Mouse (Mus musculus) heart, adult 9 months (tissue): ENCODE data around the gene Mcub.
A peak's percentile ranks its signal among the peaks of the same experiment; 100 is the strongest.

Experiments
- DNase-seq, 2 experiments: peaks; one replicate each; pipeline ENCODE4 v3.0.0; 2022; ENCODE audit warnings: low spot score in 2 of 2

Mcub gene

DNA sequence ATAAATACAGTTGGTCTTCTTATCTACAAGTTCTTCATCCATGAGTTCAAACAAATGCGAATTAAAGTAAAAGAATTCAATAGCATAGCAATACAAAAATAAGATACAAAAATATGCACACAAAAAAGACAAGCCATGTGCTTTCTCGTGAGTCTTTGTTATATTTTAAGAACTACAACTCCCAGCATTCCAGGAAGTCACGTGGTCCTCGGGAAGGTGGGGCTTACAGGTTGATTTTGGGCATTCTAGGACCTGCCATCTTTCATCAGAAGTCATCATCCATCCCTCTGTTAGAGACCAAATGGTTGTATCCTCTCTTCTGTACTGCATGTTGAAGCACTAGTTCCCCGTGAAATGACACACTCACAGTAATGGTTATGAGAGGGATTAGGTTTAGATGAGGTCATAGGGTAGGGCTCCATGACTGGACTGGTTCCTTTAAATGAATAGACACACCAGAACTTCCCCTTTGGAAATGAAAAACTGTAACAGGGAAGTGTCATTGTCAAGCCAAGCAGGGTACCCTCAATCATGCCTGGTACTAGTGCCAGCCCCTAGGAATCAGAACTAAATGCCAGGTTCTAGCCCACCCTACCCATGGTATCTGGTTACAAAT, 20.7 kb downstream of the Mcub start:
- peak in 1 of 2 experiments; percentile 10 for DNase-seq

DNA sequence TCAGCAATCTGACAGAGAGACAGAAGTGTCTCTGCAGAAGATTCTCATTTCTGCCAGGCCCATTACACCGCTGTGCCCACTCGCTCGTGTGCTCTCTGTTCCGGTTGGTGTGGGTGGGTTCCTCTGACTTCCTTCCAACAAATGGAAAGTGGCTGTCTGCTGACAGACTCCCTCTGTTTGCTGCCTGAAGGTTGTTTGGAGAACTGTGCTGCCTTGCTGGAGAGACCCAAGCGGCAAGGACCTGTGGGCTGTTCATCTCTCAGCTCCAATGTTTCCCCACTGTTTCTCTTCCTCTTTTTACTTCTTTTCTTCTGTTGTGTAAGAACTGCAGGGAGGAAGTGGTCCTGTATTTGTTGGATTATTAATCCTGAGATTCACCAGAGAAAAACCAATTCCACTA, 21.6 kb downstream of the Mcub start:
- peak; percentile 19 to 49 for DNase-seq

DNA sequence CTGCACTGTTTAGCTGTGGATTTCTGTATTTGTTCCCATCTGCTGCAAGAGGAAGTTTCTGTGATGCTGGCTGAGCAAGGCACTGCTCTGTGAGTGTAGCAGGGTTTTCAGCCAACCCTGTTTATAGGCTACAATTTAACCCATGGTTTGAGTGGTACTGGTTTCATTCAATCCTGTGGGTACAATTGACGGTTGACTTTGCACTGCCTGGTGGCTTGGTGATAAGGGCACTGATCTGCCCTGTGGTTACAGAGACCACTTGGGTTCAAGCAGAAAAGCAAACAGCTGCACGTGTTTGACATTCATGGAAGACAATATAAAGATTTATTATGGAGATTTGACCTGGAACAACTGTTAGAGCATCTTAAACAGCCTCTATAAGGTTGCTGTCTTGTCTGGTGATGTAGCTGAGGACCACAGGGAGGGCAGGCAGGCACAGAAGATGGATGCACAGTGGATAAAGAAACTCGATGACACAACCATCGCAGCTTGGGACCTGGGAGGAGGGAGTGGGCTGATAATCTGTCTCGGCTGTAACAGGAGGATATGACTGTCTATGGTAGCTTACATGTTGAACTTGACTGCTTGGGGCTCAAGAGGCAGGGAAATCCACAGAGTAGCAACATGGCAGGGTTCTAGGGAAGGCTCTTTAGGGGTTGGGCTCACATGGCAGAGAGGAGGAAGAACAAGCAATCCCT, 23.6 kb downstream of the Mcub start:
- no peak for DNase-seq

DNA sequence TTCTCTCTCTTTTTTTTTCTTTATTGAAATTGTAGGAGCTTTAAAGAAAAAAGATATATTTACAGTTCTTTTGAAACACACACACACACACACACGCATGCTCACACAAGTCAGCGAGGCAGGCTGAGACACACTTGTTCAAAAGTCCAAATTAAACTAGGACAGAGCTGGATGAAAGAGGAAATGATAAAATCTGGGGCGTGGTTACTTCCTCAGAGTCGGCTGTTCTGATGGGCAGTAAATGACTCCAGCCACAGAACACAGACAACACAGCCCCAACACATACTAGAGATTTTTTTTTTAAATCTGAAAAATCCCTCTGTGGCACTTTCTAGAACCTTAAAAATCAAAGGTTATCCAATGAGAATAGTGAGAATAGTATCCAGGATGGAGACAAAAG, 26.2 kb downstream of the Mcub start:
- DNase-seq = no peak

DNA sequence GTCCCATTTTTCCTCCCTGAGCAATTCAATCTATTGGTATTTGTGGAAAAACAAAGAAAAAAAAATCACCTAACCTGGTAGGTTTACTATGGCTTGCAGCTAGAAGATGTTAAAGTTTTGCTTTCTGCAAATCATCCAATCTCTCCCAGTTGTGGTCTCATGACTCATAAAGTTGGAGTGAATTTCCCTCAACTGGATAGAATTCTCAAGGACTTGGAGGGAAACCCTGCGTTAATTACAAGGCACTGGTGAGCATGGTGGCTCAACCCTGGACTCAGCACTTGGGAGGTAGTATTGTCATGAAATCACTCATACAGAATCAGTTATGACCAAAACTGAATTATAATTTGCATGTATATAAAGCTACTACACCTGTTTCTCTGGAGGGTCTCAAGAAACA, 28.7 kb downstream of the Mcub start:
- no peak for DNase-seq

DNA sequence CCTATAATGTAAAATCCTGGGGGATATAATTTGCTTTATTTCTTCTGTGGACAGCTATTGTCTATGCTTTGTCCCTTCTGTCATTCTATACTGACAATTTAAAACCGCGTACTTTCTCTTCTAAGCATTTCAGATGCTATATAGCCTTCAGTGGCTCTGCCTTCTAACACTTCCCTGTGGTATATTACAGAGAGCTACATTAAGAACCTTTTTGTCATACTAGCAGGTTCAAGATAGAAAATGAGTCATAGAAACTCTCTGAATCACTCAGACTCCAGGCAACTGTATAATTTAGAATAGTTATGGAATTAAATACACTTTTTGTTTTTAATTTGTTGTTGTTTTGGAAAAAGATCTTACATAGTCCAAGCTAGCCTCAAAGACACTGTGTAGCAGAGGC, 29.2 kb downstream of the Mcub start:
- DNase-seq = no peak

DNA sequence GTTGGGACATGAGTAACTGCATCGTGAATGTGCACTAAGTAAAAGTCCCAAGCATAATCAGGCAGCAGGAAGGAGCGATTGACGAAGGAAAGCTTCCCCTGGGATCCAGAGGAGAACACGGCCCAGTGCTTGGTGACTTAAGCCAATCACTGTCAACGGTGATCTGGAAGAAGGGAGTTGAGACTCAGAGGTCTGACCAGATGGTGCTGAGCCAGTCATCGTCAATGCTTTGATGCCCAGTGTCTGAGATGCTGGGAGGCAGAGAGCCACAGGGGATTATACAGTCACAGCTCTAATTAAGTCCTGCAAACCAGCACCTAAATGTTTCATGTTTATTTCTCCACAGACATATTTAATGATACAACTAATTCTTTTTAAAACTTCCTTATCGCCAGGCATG, 30.9 kb downstream of the Mcub start:
- no peak for DNase-seq

DNA sequence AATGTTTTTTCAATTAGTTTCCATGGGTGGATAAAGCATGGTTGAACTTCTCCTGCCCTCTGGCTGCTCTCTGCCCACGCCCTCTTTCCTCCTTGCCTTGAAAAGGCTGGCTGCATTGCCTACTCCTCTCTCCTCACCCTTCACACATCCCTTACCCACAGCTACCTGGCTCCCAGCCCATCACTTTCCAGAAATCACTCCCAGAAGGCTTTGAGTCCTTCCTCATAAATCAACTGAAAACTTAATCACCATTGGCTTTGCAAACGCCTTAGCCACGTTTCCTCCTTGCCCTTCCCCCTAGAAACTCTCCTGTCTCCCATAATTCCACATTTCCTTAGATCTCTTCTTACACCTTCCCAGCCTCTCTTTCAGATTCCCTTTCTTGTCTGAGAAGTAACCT, 32.2 kb downstream of the Mcub start:
- no peak for DNase-seq

DNA sequence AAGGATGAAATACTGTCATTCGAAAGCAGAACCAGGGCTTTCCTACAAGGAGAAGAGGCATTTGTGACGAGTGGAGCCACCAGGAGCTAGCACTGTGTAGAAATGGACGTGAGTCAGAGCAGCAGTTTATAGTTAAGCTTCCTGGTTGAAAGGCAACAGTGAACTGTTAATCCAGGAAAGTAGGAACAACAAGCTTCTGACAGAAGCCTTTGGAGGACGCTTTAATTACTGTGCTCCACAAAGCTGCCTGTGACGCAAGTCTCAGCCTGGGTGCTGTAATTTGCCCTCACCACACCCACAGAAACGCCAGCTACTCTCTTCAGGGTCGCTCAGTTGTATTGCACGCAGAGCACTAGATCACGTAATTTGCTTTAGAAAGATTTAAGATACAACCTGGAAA, 33.4 kb downstream of the Mcub start:
- DNase-seq = no peak

DNA sequence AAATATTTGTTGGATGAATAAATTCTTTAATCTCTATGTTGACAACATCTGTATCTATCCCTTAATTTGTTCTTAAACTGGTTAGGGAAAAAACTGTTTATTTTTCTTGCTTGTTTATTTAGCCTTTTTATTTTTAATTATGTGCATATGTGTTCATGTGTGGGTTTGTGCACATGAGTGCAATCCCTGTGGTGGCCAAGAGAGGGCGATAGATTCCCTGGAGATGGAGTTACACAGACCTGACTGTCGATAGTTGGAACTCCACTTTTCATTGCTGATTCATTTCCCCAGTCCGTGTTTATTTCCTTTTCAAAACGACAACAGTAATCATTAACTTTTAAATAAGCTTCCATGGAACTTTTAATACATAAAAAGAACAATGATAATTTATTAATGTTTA, 37.6 kb downstream of the Mcub start:
- DNase-seq = no peak

DNA sequence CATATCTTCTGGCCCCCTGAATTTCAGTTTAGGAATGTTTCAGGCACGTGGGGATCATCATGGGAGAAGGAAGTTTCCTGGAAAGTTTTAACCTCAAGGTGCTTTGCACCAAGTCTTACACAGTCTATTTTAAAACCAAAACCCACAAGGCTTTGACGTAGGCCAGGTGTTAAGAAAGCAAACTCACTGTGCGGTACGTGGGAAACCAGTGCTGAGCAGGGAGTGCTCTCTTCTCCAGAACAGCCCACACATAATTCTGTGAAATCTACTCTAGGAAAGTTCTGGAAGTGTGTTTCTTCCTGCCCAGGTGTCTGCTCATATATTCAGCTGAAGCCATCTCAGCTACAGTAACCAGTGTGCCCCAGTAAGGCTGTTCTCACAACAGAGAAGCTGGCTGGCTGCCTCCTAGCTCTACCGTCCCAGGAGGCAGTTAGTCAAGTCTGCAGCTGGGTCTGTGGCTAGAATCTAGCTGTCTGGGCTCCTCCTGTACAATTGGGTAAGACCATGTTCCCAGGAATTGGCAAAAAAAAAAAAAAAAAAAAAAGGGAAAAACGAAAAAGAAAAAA, 39.7 kb downstream of the Mcub start:
- peak; percentile 25 to 28 for DNase-seq

DNA sequence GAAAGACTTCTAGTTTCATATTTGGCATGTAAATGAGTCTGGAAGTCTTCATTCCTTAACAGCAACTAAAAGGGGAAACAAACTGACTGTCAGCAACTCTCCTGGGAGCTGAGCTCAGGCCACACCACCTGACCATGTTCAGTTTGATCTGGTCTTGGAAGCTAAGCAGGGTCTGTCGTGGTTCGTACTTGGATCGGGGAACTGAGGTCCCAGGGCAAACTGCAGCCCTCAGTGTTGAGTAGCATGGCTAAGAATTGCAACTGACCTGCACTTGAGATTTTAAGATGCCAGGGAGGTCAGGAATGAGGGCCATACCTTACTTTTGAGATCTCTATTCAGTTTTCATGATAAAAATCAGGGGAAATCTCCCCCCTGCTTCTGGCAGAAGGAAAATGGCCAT, 44.1 kb downstream of the Mcub start:
- no peak for DNase-seq

DNA sequence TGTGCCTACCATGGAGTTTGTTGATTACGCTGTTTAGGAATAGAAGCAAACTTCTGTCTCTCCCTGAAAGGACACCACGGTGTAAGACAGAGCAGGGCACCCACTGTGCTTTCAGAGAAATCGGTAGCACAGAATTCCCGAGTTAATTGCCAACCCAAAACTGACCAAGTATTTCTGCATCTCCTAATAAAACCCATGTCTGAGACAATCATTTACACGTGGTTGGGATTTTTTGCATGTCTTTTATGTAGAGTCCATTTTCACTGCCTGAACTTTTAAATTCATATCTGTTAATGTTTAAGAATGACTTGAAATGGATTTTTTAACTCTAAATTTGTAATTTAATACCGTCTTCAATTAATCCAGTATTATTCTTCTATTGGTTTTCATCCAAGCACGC, 46.4 kb downstream of the Mcub start:
- DNase-seq = no peak

DNA sequence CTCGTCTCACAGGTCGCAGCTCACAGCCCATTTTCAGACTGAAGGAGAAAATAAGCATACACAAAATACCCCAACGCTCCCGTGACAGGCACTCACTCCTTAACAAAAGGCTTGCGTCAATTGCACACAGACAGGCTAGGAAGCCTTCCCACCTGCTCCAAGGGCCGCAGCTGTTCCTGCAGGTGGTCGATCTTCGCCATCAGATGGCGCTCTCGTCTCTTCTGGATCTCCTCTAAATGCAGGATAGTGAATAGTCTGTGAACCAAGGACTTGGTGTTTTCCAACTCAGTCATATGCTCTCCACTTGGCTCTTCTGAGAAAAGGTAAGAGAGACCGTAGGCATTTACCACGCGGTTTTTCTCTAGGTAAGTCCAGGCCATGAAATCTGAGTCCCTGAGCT, 51.6 kb downstream of the Mcub start:
- peak in 1 of 2 experiments; percentile 46 for DNase-seq

DNA sequence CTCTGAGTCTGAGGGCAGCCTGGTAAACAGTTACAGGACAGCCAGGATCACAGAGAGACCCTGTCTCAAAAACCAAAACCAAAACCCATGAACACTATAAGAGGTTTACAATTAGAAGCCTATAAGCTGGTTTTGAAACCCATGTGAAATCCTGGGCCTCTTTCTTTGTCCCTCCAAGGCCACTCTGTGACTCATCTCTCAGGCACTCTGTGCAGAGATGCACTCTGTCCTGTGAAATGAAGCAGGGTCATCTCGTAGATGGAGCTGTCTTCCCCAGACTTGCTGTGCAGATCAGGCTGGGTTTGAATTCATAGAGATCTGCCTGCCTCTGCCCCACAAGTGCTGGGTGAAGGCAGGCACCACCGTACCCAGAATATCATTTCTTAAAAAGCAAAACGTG, 52.6 kb downstream of the Mcub start:
- DNase-seq = no peak

DNA sequence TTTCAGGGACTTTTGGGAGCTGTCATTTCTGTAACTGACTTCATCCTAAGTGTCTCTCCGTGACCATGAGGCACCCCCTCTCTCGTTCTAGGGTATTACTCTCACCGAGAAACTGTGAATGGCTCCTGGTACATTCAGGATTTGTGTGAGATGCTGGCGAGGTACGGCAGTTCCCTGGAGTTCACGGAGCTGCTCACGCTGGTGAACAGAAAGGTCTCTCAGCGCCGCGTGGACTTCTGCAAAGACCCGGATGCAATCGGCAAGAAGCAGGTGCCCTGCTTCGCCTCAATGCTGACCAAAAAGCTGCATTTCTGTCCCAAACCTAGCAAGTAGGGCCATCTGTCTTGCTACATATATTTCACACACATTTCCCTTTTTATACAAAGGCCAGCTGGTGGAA, 56.8 kb downstream of the Mcub start:
- DNase-seq = no peak

DNA sequence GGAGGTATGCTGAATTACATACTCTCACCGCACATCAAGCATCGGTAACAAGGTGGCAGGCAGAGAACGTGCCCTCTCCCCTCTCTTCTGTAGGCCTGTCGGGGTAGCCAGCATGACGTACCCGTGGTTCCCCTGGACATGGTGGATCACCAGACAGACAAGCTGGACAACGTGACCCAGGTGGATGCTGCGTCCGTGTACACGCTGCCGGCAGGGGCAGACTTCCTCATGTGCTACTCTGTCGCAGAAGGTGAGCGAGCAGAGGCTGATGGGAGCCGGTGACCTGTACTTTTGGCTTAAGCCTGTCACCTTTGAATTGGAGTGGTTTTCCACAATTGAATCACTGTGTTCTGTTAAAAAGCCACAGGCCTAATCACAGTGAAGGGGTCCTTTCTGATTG, 58.0 kb downstream of the Mcub start:
- DNase-seq = no peak

DNA sequence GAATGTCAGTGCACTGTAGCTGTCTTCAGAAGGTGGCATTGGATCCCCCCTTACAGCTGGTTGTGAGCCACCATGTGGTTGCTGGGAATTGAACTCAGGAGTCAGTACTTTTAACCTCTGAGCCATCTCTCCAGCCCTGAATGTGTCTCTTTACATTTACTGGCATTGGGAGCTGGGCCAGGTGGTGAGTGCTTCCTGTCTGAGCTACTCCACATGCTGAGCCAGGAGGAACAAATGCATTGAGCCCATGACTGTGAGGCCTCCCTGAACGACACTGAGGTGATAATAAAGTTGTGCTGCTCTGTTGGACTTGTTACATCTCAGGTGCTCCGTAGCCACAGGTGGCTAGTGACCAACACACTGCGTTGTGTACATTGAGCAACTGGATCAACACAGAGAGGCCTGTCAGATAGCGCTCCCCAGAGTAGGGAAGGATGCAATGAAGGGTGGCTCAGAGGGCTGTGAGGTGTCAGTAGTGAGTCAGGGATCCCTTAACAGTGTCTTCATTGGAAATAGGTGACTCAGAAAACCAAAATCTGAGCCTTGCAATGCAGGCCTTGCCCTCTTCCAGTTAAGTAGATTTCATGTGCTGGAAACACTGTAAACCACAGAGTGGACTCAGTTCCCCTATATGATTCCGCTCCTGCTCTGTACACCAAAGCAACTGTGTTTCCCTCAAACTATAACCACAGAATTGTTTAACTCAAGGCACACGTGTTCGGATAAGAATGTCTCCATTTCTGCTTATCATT, 65.4 kb downstream of the Mcub start:
- DNase-seq = no peak

DNA sequence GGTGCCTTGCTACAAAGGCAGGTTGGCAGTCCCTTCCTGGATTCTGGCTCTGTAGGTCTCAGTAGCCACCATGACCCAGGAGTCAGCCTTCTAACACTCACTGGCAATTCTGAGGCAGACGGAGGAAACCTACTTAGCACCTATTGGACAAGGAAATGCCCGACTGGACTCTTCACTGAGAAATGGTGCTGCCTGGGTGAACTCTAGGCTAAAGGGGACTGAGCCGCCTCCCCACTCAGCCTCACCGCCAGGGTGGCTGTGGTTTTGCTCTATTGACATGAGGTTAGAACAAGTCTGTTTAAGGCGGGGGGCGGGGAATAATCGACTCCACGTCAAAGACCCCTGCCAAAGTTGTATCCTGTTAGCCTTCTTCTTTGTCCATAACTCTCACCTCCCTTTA, 66.1 kb downstream of the Mcub start:
- no peak for DNase-seq

DNA sequence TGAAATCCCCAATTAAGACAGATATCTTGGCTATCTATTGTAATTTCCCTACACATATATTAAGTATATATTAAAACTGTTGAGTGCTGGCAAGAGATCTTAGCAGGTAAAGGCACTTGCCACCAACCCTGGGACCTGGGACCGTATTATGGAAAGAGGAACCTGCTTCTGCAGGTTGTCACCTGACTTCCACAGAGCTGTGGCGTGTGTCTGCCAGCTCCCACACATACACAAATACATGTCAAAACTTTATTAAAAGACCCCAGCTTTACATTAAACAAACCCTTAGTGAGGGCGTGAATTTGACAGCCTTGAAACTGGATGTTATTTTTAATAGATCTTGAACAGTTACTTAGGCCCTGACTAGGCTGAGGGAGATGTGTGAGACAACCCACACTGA, 66.6 kb downstream of the Mcub start:
- DNase-seq = no peak

DNA sequence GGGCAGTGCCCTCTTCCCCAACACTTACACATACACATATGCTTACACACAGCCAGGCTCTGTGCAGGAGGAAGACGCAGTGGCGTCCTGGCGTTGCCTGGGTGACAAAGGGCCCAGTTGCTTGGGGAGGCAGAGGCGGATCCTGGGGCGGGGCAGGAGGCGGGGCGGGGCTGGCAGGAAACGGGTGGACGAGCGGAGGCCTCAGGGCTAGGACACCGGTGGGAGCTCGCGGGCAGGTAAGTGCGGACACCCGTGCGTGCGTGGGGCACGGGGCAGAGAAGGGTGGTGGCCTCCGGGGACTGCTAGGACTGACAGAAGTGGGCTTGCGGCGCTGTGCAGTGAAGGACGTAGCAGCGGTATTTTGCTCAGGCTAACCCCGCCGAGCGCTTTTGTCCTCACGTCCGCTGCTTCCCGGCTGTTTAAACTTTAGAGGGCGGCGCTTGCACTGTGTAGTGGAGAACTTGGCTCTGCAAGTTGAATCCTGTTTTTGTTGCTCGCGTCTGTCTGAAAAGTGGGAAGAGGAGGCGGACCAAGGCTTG, 68.7 kb downstream of the Mcub start, which contains the start of gene Casp6:
Gene Casp6 (plus strand): TSS at position 155 of the 539 bp plus-strand sequence.
- DNase-seq = peak; percentile 76 to 79

DNA sequence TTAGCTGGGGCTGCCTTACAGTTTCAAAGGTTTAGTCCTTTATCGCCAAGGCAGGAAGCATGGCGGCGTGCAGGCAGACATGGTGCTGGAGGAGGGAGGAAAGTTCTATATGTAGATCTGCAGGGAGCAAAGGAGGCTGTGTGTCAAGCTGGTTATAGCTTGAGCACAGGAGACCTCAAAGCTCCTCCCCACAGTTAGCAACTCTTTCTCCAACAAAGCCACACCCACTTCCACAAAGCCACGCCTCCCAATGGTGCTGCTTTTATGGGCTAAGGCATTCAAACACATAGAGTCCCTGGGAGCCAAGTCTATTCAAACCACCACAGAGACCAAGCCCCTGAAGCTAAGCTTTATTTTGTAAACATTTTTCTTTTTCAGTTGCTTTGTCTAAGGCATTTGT, 71.1 kb downstream of the Mcub start:
- DNase-seq = no peak

DNA sequence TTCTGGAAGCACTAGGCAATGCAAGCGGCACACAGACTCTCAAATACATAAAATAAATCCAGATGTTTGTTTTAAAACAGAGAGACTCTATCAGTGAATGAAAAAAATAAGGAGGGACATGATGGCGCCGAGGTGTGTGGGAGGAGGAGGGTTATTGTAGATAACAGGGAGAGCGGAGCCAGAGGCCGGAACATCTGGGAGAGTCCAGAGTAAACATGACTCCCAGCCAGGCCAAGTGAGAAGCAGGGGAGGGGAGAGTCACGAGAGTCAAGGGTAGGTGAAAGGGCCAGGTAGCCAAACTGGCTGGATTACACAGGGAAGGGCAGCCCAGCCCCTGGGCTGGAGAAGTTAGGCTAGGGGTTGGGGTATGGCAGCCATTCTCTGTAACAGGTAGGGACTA, 73.4 kb downstream of the Mcub start:
- no peak for DNase-seq
